Mouse (Mus musculus): ENCODE results near the gene Aup1.

Aup1 gene

DNA sequence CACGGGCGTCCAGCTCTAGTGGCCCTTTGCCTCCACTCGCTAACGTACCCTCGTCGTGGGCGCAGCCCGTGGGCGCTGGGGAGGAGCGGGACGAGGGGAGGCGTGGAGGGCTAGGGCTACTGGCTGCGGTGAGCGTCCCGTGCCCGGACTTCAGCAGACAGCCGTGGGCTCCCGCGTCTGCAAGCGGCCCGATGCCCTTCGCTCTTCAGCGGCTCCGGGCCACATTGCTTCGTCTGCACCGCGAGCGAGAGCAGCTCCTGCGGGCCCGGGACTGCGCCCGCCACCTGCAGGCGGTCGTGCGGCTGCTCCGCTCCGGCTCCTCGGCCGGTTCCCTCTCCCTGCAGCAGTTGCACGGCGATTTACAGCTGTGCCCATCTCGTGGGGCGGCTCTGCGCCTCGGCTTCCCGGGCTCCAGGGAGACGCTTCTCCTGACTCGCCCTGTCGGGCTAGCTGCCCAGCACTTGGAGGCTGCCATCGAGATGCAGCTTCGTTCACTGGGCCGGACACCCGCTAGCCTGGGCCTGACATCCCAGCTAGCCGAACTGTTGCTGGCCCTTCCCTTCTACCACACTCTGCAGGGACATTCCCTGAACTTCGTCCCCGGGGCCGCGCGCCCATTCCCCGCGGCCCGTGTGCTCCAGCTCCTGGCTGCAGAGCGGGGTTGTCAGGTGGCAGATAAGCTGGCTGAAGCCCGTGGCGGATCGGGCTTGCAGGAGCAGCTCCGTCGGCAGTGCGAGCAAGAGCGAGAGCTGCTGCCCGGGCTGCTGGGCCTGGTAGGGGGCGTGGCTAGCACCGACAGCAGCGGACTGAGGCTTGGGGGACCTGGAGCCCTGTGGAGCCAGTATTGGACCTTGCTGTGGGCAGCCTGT lies 47.6 kb downstream of the Aup1 start:
- in situ Hi-C loops (cut with MboI, MseI) = loop anchor here (5.0 kb wide), 3 partner anchors 105 to 175 kb away; no protein-coding TSS in a partner anchor

DNA sequence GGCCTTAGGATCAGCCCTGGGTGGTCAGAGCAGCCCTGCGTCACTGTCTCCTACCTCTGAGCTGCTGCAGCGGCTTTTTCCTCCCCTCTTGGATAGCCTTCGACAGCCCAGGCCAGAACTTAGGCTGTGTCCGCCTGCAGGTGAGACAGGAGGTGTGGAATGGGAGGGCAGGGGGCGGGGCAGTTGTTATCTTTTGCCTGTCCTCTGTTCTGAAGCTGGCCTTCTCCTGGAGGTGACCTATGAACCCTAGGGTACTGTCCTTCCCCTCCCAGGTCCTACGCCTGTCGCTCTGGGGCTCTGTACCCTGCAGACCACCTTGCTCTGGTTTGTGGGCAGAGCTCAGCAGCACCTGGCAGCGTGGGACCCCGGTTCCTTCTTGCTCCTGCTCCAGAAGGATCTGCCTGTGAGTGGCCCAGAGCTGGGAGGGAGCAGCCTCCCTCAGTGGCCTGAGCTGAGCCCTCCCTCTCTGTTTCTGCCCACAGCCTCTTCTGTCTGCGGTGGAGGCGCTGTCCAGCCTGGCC lies 48.9 kb downstream of the Aup1 start:
- in situ Hi-C loops (cut with MboI, MseI) = loop anchor here (5.0 kb wide), 3 partner anchors 106 to 174 kb away; no protein-coding TSS in a partner anchor

GRCm38 (mm10) chr6:83104158-83104557 lies 49.8 kb downstream of the Aup1 start:
- in situ Hi-C loops (cut with MboI, MseI) = loop anchor here (5.0 kb wide), 3 partner anchors 107 to 173 kb away; no protein-coding TSS in a partner anchor

Measured in T-helper 17 cell (primary cell).